ENCODE assay signal across 21 mouse cellular contexts in genomic region chr1:47511426-47511825, GRCm38 (mm10).
DNase-seq lines count a peak whose midpoint lies in the region.
"Had no signal": no experiment of that assay in that cellular context is flagged by ENCODE, and none has a peak within 500 bp of the region (broad histone marks: within the 10 kb centered on the region; RNA-seq: fewer than 3 reads in every experiment).

No protein-coding gene starts in this region.

- peak; percentile 15 for DNase-seq in layer of hippocampus, adult 11-12 months (ENCODE audit: low spot score)
- no peak for DNase-seq in layer of hippocampus, postnatal 25 days (ENCODE audit: extremely low spot score in 1 of 2, low spot score in 1 of 2)
- peak; percentile 12 for DNase-seq in layer of hippocampus, adult 9-10 months (ENCODE audit: low spot score)
- peak; percentile 20 to 59 for DNase-seq in layer of hippocampus, postnatal 14 days (ENCODE audit: low spot score in 2 of 2)
- DNase-seq in lung, postnatal 14 days = no peak
- no peak for DNase-seq in urinary bladder, postnatal 14 days (ENCODE audit: low spot score)
- no peak for DNase-seq in midbrain, embryonic 10.5 days (ENCODE audit: low spot score)
- DNase-seq: adrenal gland, adult 8-10 months; adrenal gland, postnatal 25 days; cerebellum, adult 18-20 months; cerebellum, adult 9-10 months; cerebellum, postnatal 14 days; gastrocnemius, postnatal 36 days; heart, adult 2 months; heart, postnatal 14 days; heart, postnatal 4 days had no signal

- no peak overlapping the region for H3K27ac ChIP-seq in midbrain, embryonic 10.5 days (replicated peaks)
- H3K27ac ChIP-seq: forebrain, embryonic 15.5 days; heart, adult 2 months; heart, embryonic 10.5 days; heart, embryonic 13.5 days; hindbrain, embryonic 14.5 days; hindbrain, postnatal 0 days had no signal

- H3K9me3 ChIP-seq in midbrain, embryonic 10.5 days (replicated peaks) = no peaks in the 10 kb centered on the region
- H3K9me3 ChIP-seq: forebrain, embryonic 15.5 days; heart, embryonic 10.5 days; heart, embryonic 13.5 days had no signal

- H3K36me3 ChIP-seq in midbrain, embryonic 10.5 days = no peaks in the 10 kb centered on the region
- H3K36me3 ChIP-seq: forebrain, embryonic 15.5 days; heart, embryonic 10.5 days; heart, embryonic 13.5 days had no signal

- H3K27me3 ChIP-seq in midbrain, embryonic 10.5 days (ENCODE audit: low read depth, poor library complexity, severe bottlenecking) = no peaks in the 10 kb centered on the region
- H3K27me3 ChIP-seq: forebrain, embryonic 15.5 days; heart, embryonic 13.5 days had no signal

- 87% methylated on average over 5 of the region's 5 CpGs for WGBS in midbrain, embryonic 10.5 days

- H3K4me3 ChIP-seq in midbrain, embryonic 10.5 days = no peak overlapping the region
- H3K4me3 ChIP-seq: forebrain, embryonic 15.5 days; heart, adult 2 months; heart, embryonic 10.5 days; heart, embryonic 13.5 days had no signal

- no peaks in the 10 kb centered on the region for H3K4me1 ChIP-seq in midbrain, embryonic 10.5 days
- H3K4me1 ChIP-seq: forebrain, embryonic 15.5 days; heart, embryonic 10.5 days; heart, embryonic 13.5 days had no signal

Comparison
In these comparisons a context has a peak if more than half of its experiments do, and no peak if none do; other contexts are left out.
1. DNase-seq: peak in layer of hippocampus, adult 11-12 months (single experiment), layer of hippocampus, adult 9-10 months (single experiment) and layer of hippocampus, postnatal 14 days (2 of 2); none in layer of hippocampus, postnatal 25 days (0 of 2), lung, postnatal 14 days (single experiment), urinary bladder, postnatal 14 days (single experiment) and midbrain, embryonic 10.5 days (single experiment).